Mouse (Mus musculus): ENCODE measurements around the gene Zfp709.
"Not testable (repeated sequence)": the region's sequence is repeated elsewhere in the genome, so short reads cannot be mapped to it uniquely, and the experiment has no call there.

Gene Zfp709

GRCm38 (mm10) chr8:71881618-71882274 lies at the start of gene Zfp709:
Zfp709 (plus strand) TSS chr8:71882019.
- DNase-seq (ENCODE audit: low spot score): peak; percentile 25

DNA sequence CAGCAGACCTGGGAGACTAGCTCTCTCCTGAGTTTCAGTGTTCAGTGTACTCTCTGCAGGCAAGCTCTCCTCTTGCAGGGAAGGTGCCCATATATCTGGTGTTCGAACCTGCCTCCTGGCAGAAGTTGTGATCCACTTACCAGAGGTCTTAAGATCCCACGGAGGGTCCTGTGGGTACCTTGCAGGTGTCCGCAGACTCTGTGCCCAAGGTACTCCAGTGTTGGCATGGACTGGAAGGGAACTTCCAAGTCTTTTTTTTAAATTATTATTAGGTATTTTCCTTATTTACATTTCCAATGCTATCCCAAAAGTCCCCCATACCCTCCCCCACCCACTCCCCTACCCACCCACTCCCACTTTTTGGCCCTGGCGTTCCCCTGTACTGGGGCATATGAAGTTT lies 43.6 kb upstream of the Zfp709 start:
- not testable (repeated sequence) for DNase-seq (ENCODE audit: low spot score)

DNA sequence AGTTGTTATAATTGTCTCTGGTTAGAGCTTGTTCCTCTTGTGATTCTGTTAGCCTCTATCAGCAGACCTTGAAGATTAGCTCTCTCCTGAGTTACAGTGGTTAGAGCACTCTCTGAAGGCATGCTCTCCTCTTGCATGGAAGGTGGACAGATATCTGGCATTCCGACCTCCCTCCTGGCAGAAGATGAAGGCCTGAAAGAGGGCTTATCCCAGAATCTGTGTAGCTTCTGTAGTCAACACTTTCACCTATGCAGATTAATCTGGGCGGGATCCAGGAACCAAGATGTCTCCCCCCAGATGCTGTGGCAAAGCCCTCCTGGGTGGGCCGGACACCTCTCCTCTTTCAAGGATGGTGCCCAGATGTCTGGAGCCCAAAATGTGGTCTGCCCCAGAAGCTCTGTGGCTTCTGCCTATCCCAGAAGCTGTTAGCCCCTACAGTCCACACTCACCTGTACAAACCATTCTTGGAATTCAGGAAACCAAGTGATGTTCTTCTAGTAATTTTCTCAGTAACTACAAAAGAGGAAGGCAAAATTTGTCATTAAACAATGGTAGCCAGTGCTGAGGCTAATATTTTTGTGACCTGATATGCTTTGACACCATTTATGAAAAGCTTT lies 40.5 kb upstream of the Zfp709 start:
- DNase-seq (ENCODE audit: low spot score): not testable (repeated sequence)

DNA sequence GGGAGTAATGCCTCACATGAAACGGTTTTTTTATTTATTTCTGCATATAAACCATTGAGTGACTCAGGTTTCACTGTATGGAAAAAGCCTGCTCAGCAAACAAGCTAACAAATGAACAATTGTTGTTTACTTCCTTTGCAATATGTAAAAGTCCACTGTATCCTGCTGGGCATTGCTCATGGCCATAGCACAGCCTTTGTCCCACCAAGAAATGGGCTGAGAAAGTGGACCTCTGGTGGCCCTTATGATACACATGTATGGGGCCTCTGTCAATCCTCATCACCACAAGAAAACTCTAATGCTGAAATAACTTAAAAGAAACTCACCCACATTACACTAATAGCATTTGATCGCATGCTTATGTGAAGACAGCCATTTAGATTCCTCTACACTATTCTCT lies 39.3 kb upstream of the Zfp709 start:
- not testable (repeated sequence) for DNase-seq (ENCODE audit: low spot score)

DNA sequence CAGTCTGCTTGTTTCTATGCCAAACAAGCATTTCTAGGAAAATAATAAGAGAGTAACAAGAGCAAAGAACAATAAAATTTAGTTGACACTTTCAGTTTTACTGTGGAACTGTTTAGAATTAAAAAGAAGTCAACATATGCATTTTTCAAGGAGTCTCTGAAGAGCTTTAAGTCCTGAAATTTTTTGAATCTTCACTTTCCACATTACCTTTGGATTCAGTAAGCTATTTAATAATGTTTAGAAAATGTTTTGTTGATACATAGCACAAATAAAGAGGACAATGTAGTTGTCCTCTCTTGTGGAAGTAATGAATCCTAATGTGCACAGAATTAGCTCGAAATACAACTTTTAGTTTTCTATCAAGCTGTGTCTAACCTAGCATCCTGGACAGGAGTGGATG lies 37.4 kb upstream of the Zfp709 start:
- DNase-seq (ENCODE audit: low spot score): not testable (repeated sequence)

- DNase-seq (ENCODE audit: low spot score): not testable (repeated sequence)
Measured at GRCm38 (mm10) chr8:71845993-71846483, 35.8 kb upstream of the Zfp709 start.

DNA sequence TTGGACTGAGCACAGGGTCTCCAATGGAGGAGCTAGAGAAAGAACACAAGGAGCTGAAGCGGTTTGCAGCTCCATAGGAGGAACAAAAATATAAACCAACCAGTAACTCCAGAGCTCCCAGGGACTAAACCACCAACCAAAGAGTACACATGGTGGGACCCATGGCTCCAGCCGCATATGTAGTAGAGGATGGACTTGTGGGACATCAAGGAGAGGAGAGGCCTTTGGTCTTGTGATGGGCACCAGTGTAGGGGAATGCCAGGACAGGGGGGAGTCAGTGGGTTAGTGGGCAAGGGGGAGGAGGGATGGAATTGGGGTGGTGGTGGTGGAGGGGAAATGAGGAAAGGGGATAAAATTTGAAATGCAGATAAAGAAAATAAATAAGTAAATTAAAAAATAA lies 35.1 kb upstream of the Zfp709 start:
- DNase-seq (ENCODE audit: low spot score): not testable (repeated sequence)

GRCm38 (mm10) chr8:71851014-71851413 lies 30.8 kb upstream of the Zfp709 start:
- not testable (repeated sequence) for DNase-seq (ENCODE audit: low spot score)

- not testable (repeated sequence) for DNase-seq (ENCODE audit: low spot score)
Measured at GRCm38 (mm10) chr8:71853360-71853759, 28.5 kb upstream of the Zfp709 start.

GRCm38 (mm10) chr8:71856630-71857328 lies 25.0 kb upstream of the Zfp709 start:
- DNase-seq (ENCODE audit: low spot score): not testable (repeated sequence)

DNA sequence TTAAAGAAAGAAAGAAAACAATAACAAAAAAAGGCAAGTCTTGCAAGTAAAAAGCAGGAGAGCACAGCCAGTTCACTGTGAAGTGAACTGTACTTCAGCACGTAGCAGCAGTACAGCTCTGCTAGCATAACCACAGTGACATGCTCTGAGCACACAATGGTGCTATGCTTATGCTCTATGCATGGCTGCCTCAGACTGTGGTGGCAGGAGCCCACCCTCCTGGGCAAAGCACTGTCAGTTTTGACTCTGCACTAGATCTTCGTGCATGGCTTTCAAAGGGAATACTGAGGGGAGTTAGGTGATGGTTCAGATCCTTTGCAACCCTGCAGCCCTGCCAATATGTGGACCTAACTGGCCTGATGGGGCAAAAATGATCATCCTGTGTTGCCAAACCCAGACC lies 24.5 kb upstream of the Zfp709 start:
- DNase-seq (ENCODE audit: low spot score): not testable (repeated sequence)

- not testable (repeated sequence) for DNase-seq (ENCODE audit: low spot score)
Measured at GRCm38 (mm10) chr8:71861551-71861950, 20.3 kb upstream of the Zfp709 start.

- DNase-seq (ENCODE audit: low spot score): not testable (repeated sequence)
Measured at GRCm38 (mm10) chr8:71862038-71862437, 19.8 kb upstream of the Zfp709 start.

GRCm38 (mm10) chr8:71900666-71901065 lies 18.8 kb downstream of the Zfp709 start:
- DNase-seq (ENCODE audit: low spot score): not testable (repeated sequence)

- DNase-seq (ENCODE audit: low spot score): not testable (repeated sequence)
Measured at GRCm38 (mm10) chr8:71903084-71903483, 21.3 kb downstream of the Zfp709 start.

DNA sequence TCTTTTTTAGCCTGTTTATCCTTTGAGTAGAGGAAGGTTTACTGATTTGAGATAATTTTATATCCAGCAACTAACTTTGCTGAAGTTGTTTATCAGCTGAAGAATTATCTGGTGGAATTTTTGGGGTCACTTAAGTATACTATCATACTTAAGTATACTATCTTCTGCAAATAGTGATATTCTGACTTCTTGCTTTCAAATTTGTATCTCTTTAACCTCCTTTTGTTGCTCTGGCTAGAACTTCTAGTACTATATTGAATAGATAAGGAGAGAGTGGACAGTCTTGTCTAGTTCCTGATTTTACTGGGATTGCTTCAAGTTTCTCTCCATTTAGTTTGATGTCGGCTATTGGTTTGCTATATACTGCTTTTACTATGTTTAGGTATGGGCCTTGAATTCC lies 25.0 kb downstream of the Zfp709 start:
- DNase-seq (ENCODE audit: low spot score): no peak

GRCm38 (mm10) chr8:71907798-71908257 lies 26.0 kb downstream of the Zfp709 start:
- no peak for DNase-seq (ENCODE audit: low spot score)

DNA sequence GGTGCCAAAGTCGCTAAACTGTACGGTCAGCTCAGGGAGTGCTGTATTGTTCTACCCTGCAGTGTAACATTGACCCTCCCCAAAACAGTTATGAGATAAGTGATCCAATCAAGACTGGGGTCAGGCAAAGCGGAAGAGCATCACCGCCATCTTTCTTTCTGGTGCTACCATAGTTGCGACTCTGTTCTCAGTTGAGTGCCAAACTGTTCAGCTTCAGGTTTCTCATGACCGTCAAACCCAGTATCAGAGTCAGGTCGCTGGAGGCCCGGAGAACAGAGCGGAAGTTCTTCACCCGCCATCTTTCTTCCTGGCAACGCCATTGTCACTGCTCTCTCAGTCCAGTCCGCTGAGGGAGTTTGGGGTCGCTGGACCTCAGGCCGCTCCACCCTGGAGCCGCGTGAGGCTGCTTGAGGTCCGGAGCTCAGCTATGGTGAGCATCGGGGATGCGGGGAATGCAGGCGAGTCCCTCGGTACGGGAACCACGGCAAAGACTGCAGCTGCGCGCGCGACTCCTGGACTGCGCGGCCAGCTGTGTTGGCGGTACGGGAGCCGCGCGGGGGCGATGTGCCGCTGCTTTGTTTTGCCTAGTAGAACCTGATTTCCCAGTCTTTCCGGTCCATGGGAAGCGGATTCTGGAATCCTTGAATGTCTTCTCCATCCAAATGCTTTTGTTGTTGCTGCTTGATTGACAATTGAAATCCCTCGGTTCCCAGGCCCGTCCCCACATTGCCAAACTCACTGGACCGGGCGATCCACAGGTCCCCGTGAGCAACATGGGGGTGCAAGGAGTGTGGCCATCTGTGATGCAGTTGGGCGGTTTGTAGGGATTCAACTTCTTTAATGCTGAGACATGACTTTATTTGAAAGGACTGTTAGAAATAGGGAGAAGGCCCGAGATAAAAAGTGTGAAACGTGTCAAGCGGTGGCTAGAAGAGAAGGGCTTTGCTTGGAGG lies 26.8 kb downstream of the Zfp709 start, which contains the start of the genes Zfp882 and Zfp617:
Gene Zfp882, plus strand, starts transcription at position 300 of the 953 bp plus-strand sequence.
Gene Zfp617, plus strand, starts transcription at position 327 of the 953 bp plus-strand sequence.
- peak; percentile 76 for DNase-seq (ENCODE audit: low spot score)

- no peak for DNase-seq (ENCODE audit: low spot score)
Measured at GRCm38 (mm10) chr8:71912286-71912685, 30.5 kb downstream of the Zfp709 start.

GRCm38 (mm10) chr8:71922567-71923401 lies 41.0 kb downstream of the Zfp709 start:
- peak; percentile 85 for DNase-seq (ENCODE audit: low spot score)
